Mouse (Mus musculus) cerebellum, adult 2 months (tissue): Measurements from ENCODE around the gene Olfr1329. TPM values are rescaled to one million over a fixed set of nuclear protein-coding genes. Genes with fewer than 3 reads are reported as not detected.
"Not testable (repeated sequence)": the region's sequence is repeated elsewhere in the genome, so short reads cannot be mapped to it uniquely, and the experiment has no call there.

Experiments
- DNase-seq, 2 experiments: peaks; one replicate each; pipeline ENCODE4 v3.0.0; 2021
- H3K27ac ChIP-seq: fragments of 200-500 bp; 2 replicates; pipeline ENCODE4 v1.5.1; 2012; ENCODE audit warnings: low read length, control low read depth, inconsistent platforms; ENCODE audit not compliant: insufficient read depth
- H3K27me3 ChIP-seq: fragments of 200-500 bp; 2 replicates; pipeline ENCODE4 v1.6.1; 2012; ENCODE audit warnings: inconsistent platforms, mild to moderate bottlenecking, low read length, moderate library complexity; ENCODE audit not compliant: control insufficient read depth, insufficient read depth
- H3K4me1 ChIP-seq: fragments of 200-500 bp; 2 replicates; pipeline ENCODE4 v1.6.1; 2011; ENCODE audit warnings: low read length; ENCODE audit not compliant: control insufficient read depth, insufficient read depth
- H3K4me3 ChIP-seq: fragments of 200-500 bp; replicated peaks from 2 replicates; pipeline ENCODE3; 2011; ENCODE audit warnings: mild to moderate bottlenecking, low read depth, low read length, control low read depth; ENCODE audit not compliant: insufficient read depth
- CTCF ChIP-seq: fragments of 200-500 bp; IDR thresholded peaks from 2 replicates; pipeline ENCODE4 v1.5.1; 2011; ENCODE audit warnings: low read depth, mild to moderate bottlenecking, control low read depth, low read length, moderate library complexity, borderline replicate concordance; ENCODE audit not compliant: insufficient read depth
- POLR2A ChIP-seq: fragments of 200-500 bp; IDR thresholded peaks from 2 replicates; pipeline ENCODE4 v1.6.1; 2011; ENCODE audit warnings: low read length, control low read depth, borderline replicate concordance; ENCODE audit not compliant: insufficient read depth
- WGBS: fragments of 180-500 bp; shearing (Covaris S2); methylation state at CpG from one replicate; pipeline ENCODE4 v1.1.7; 2018; 5-methylcytosine and 5-hydroxymethylcytosine counted together
- polyA plus RNA-seq: library from polyadenylated mRNA; depleted of rRNA; stranded (reverse); fragments of >200 nt; gene quantifications from 2 replicates; pipeline ENCODE4 v1.2.3, GENCODE M21; 2012; rRNA removed

The Olfr1329 gene
- not detected in 2 replicates for polyA plus RNA-seq

- 54% methylated on average over 2 of the region's 2 CpGs for WGBS
- H3K27me3 ChIP-seq, H3K27ac ChIP-seq, H3K4me1 ChIP-seq, DNase-seq, H3K4me3 ChIP-seq: not testable (repeated sequence)
Measured at GRCm38 (mm10) chr4:118917365-118917764, at the start of gene Olfr1329. TSS of gene Olfr1329 (minus strand) at chr4:118917465.

GRCm38 (mm10) chr4:118961141-118961628 lies 43.9 kb upstream of the Olfr1329 start, which contains the start of gene Lao1:
TSS of gene Lao1 (plus strand) at chr4:118961578.
- no peak within 1 kb of the TSS for H3K27ac ChIP-seq
- H3K4me1 ChIP-seq = no peaks in the 10 kb centered on the region
- DNase-seq = peak in 1 of 2 experiments; percentile 51
- 6% methylated on average over 2 of the region's 2 CpGs for WGBS
- TF ChIP-seq CTCF = no peak
- TF ChIP-seq POLR2A = no peak
- H3K27me3 ChIP-seq = no peaks in the 10 kb centered on the region
- H3K4me3 ChIP-seq = no peak within 1 kb of the TSS

- no peaks in the 10 kb centered on the region for H3K27me3 ChIP-seq
- DNase-seq = no peak
- H3K27ac ChIP-seq = no peak overlapping the region
- WGBS = 88% methylated on average over 7 of the region's 7 CpGs
- TF ChIP-seq POLR2A (no peak), CTCF (no peak)
- H3K4me1 ChIP-seq = no peaks in the 10 kb centered on the region
- H3K4me3 ChIP-seq = no peak overlapping the region
Measured at GRCm38 (mm10) chr4:118958812-118959211, 41.5 kb upstream of the Olfr1329 start.

GRCm38 (mm10) chr4:118938512-118938911 lies 21.2 kb upstream of the Olfr1329 start, which contains the start of gene Olfr1328:
TSS of gene Olfr1328 (minus strand) at chr4:118938612.
- Histone ChIP-seq H3K27ac (no peak within 1 kb of the TSS), H3K27me3 (no peaks in the 10 kb centered on the region), H3K4me1 (no peaks in the 10 kb centered on the region), H3K4me3 (no peak within 1 kb of the TSS)
- DNase-seq = no peak
- 73% methylated on average over 2 of the region's 2 CpGs for WGBS
- TF ChIP-seq POLR2A (no peak), CTCF (no peak)

- H3K27me3 ChIP-seq, H3K27ac ChIP-seq, DNase-seq, H3K4me1 ChIP-seq, H3K4me3 ChIP-seq: not testable (repeated sequence)
- WGBS = 72% methylated on average over 3 of the region's 3 CpGs
Measured at GRCm38 (mm10) chr4:118931326-118931725, 14.1 kb upstream of the Olfr1329 start.

- DNase-seq = no peak
- TF ChIP-seq CTCF = no peak
- TF ChIP-seq POLR2A = no peak
- Histone ChIP-seq H3K27me3 (no peaks in the 10 kb centered on the region), H3K27ac (no peak overlapping the region), H3K4me1 (no peaks in the 10 kb centered on the region), H3K4me3 (no peak overlapping the region)
- 23% methylated on average over 2 of the region's 2 CpGs for WGBS
Measured at GRCm38 (mm10) chr4:118901981-118902380, 15.3 kb downstream of the Olfr1329 start.

- no peaks in the 10 kb centered on the region for H3K27me3 ChIP-seq
- no peaks in the 10 kb centered on the region for H3K4me1 ChIP-seq
- WGBS = 78% methylated on average over 1 of the region's 1 CpGs
- H3K4me3 ChIP-seq = no peak within 1 kb of the TSS
- no peak within 1 kb of the TSS for H3K27ac ChIP-seq
- TF ChIP-seq CTCF = no peak
- TF ChIP-seq POLR2A = no peak
- no peak for DNase-seq
Measured at GRCm38 (mm10) chr4:118888297-118888696, 29.0 kb downstream of the Olfr1329 start, which contains the start of gene Olfr1330. TSS of gene Olfr1330 (plus strand) at chr4:118888597.

GRCm38 (mm10) chr4:118867566-118867965 lies 49.7 kb downstream of the Olfr1329 start:
- Histone ChIP-seq H3K4me3 (no peak overlapping the region), H3K27me3 (no peaks in the 10 kb centered on the region), H3K4me1 (no peaks in the 10 kb centered on the region; the same call in 1 of the 2 replicates), H3K27ac (no peak overlapping the region)
- DNase-seq = peak; percentile 16 to 34
- no peak for TF ChIP-seq CTCF
- no peak for TF ChIP-seq POLR2A

Other genes starting within 250 kb of the Olfr1329 start
- not detected in 2 replicates for gene Olfr1342, start 224.7 kb downstream of the Olfr1329 start, polyA plus RNA-seq
- gene Olfr1341, start 213.9 kb downstream of the Olfr1329 start, polyA plus RNA-seq = not detected in 2 replicates
- gene Olfr1340, start 197.3 kb downstream of the Olfr1329 start, polyA plus RNA-seq = not detected in 2 replicates
- not detected in 2 replicates for gene Olfr1339, start 185.3 kb downstream of the Olfr1329 start, polyA plus RNA-seq
- not detected in 2 replicates for gene Olfr1338, start 158.7 kb downstream of the Olfr1329 start, polyA plus RNA-seq
- gene Olfr1337, start 134.9 kb downstream of the Olfr1329 start, polyA plus RNA-seq = not detected in 2 replicates
- not detected in 2 replicates for gene Olfr1335, start 107.5 kb downstream of the Olfr1329 start, polyA plus RNA-seq
- gene Olfr1333, start 81.2 kb downstream of the Olfr1329 start, polyA plus RNA-seq = not detected in 2 replicates
- gene Olfr1331, start 52.8 kb downstream of the Olfr1329 start, polyA plus RNA-seq = not detected in 2 replicates
- gene Olfr1330, start 28.9 kb downstream of the Olfr1329 start, polyA plus RNA-seq = not detected in 2 replicates
- gene Olfr1328, start 21.1 kb upstream of the Olfr1329 start, polyA plus RNA-seq = not detected in 2 replicates
- 0.13 and 0.16 TPM in 2 replicates for gene Lao1, start 44.1 kb upstream of the Olfr1329 start, polyA plus RNA-seq
- 121 and 125 TPM in 2 replicates for gene Slc2a1, start 191.2 kb upstream of the Olfr1329 start, polyA plus RNA-seq